Mouse (Mus musculus) spleen, postnatal 10 days (tissue): ENCODE measurements around the gene Fgfr2.

Experiments
- DNase-seq, 2 experiments: peaks; one replicate each; pipeline ENCODE4 v3.0.0; 2021 to 2022; ENCODE audit warnings: low spot score in 2 of 2

Fgfr2 gene

DNA sequence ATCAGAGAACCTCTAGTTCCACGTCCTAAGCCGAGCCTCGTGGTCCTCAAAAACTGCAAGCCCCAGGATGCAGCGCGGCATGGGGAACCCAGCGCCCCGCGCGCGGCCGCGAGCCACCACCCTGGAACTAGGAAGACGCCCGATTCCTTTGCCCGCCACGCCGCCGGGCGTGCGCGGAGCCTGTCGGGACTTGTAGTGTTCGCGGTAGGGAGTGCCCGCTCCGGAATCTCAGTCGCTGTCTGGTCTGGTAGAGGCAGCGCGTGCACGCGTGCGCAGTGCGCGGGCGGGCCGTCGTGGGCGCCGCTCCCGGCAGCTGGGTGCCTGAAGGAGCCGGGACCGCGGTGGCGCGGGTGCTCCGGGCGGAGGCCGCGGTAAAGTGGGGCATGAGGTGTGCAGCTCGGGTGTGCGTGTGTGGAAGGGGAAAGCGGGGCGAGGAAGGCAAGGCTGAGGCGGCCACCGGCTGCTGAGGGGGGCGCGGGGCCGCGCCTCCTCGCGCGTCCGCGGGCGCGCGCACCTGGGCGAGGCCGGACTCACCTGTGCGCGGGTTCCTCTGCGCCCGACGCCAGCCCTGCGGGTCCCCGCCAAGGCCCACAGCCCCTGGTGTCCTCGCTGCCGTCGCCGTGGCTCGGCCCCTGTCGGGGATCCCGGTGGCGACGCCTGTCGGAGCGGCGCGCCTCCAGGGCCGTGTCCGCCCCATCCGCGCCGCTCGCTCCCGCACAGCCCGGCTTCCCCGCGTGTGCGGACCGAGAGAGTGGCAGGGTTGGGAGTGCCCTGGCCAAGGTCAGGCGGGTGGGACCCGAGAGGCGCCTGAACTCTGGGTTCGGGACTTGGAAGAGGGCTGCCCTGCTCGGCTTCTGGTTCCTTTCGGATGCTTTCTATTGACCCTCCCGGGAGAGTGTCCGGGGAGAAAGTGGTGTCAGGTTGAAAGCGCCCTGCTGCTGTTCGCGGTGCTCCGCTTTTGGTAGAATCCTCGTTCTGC, 2257.2 kb downstream of the Fgfr2 start, which contains the start of gene Plekha1:
Plekha1 (plus strand) TSS at position 144 of the 979 bp plus-strand sequence.
- peak; percentile 62 to 89 for DNase-seq

DNA sequence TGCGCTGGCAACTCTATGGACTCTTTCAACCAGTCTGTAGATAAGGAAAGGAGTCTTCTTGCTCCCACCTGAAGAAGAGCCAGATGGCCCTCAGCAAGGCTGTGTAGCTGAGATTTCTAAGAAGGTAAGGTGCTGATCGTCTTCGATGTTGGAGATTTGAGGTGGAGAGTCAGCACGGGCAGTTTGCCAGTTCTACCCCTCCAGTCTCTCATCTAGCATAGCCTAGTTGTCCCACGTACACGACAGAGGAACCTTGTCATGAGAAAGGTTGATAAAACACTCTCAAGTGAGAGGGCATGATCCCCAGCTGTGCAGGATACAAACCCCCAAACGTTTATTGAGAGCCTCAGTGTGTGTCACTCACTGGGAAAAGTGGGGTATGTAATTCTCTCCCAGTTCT, 2258.4 kb downstream of the Fgfr2 start:
- DNase-seq, result no peak

DNA sequence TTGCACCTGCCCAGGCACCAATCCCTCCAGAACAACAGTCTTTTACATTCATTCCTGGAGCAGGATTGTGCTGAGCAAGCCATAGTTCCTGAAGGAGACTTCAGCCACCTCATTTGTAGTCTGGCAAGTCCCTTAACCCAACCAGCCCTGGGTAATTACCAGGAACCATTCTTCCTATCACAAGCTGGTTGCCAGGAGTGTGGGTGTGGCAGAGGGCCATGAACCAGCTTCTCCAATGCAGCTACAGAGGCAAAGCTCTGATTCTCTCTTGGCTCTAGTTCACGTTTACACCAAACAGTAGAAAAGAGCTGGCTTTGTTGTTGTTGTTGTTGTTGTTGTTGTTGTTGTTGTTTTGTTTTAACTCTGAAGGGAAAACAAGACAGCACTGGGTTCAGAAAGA, 2260.6 kb downstream of the Fgfr2 start:
- no peak for DNase-seq

DNA sequence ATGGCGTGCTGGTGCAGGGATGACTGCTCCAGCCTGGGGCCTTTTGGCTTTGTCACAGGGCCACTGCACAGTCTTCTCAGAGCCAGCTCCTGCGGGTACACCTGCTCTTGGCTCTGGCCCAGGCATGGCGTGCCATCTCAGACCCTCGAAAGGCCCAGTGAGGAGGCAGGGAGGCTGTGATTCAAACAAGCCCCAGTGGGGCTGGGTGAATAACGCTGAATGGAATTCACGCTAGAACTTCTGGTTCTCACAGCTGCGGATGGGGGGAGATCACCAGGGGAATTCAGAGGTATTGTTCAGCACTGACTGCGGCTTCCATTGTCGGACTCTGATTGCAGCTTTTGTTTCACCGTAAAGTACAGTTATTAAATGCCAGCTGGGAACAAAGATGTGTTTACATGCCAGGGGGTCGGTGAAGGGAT, 2262.4 kb downstream of the Fgfr2 start:
- no peak for DNase-seq

DNA sequence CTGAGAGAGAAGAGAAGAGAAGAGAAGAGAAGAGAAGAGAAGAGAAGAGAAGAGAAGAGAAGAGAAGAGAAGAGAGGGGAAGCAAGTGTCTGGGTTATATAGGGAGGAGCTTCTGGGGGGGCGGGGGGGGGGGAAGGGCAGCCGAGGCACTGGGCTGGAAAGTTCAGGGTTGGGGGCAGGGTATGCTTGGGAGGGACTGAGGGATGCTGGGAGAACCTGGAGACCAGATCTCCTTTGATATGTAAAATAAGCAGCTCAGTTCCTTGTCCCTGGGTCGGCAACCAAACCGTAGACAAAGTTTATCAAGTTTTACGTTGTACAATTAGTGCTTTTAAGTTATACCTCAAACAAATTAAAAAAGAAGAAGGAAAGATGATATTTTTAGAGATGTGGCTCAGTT, 2263.2 kb downstream of the Fgfr2 start:
- DNase-seq, result no peak

DNA sequence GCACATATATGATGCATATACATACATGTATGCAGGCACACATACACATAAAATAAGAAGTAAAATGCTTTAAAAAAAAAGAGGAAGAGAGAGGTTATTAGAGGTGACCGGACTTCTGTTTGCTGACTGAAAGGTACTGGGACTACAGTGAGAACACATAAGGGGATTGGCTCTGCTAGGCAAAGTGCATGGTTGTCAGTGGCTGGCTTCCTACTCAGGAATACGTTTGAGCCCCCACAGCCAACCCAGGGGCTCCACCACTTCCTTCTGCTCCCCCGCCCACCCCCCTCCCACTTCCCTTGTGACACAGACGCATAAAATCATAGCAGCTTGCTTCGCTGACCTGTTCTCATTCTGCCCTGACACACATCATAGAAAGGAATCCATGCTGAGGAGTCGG, 2265.2 kb downstream of the Fgfr2 start:
- DNase-seq, result no peak

DNA sequence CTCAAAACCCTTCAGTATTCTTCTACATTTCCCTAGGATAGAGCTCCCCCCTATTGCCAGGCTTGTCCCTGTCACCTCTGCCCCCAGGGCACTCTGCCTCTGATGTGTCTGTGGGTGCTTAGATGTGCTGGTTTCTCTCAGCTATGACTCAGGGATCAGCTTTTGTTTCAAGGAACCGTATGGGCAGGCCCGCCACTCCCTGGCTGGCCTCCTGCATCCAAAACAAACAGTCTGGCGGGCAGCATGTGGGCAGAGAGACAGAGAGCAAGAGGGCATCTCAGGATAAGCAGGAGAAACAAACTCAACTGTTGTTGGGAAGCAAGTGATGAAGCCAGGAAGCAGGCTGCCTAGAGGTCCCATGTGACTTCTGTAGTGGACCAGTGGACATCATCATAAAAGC, 2267.5 kb downstream of the Fgfr2 start:
- DNase-seq, result no peak

DNA sequence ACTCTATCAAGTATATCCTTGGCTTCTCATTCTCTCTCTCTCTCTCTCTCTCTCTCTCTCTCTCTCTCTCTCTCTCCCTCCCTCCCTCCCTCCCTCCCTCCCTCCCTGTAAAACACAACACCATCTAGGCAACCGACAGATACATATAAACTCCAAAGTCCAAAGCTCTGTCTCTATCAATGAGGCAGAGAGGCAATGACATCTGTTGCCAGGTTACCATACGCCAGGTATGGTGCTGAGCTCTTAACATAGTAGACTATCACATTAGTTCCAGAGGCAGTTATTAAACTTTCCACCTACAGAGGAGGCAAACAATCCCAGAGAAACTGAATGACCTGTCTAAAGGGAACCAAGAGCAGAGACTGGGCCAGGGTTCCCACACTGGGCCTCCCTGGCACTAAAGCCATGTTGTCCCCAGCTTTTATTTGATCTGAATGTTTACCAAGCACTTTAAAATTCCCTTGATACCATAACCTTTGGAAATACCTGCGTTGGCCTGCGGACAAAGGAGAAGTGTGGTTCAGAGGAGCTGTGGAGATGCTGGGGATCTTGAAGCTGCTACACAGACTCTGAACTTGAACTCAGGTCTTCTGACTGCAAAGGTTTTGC, 2268.4 kb downstream of the Fgfr2 start:
- DNase-seq, result no peak

DNA sequence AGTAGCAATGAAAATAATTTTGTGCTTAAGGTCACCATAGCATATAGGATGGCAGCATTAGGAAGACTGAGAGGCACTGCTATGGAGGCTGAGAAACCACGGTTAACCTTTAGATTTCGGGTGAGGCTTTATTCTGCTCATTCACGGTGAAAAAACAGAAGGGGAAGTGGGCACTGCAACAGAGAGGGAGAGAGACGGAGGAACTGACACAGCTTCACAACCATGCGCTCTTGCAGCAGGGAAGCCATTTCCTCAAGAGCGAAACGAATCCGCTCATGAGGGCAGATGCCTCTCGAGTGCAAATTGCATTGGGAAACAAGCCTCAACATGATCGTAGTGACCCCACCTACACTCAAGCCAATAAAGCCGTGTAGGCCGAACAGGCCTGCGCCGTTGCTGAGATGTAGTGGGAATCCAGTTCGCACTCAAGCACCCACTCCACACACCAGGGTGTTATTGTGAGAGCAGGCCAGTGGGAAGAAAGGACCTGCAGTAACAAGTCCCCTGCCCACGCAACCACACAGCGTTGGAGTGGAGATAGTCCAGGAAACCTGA, 2275.9 kb downstream of the Fgfr2 start:
- DNase-seq, result peak in 1 of 2 experiments; percentile 31

DNA sequence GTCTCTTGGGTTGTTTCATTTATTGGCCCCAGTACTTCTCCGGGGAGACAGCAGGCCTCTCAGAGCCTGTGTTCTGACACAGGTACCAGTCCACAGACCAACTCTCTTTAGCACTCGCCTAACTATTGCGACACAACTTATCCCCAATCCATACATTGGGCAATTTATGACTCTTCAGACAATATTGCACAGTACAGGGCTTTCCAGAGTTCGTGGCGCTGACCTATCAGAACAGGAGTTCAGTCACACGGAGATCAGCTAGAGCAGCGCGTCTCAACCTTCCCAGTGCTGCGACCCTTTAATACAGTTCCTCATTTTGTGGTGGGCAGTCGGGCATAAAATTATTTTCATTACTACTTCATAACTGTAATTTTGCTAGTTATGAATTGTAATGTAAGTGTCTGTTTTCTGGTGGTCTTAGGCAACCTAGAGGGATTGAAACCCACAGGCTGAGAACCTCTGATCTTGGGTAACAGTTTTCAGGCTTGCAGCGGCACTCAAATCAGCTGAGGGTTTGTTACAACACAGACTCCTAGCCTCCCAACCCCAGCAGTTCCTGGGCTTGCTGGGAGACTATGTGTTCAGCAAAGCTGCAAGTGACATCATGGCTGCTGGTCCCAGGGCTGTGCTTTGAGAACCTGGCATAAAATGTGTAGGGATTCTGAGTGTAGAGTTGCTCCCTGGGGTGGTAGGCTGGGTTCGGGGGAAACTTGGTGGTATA, 2283.6 kb downstream of the Fgfr2 start:
- DNase-seq, result no peak

DNA sequence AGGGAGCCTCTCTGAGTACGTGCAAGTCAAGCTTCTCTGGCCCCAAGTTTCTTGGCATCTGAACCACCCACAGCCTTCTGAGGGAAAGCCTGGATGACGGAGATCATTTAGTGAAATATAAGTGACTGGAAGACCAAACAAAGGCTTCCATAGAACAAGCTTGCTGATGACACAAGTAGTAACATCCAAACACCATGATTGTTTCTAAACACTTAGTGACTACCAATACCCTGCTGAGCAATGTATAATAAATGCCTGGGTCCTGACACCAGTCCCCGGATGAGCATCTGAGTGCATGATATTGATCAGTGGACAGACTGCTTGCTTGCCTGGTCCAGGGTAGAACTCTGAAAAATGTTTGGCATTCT, 2284.5 kb downstream of the Fgfr2 start:
- DNase-seq, result no peak

DNA sequence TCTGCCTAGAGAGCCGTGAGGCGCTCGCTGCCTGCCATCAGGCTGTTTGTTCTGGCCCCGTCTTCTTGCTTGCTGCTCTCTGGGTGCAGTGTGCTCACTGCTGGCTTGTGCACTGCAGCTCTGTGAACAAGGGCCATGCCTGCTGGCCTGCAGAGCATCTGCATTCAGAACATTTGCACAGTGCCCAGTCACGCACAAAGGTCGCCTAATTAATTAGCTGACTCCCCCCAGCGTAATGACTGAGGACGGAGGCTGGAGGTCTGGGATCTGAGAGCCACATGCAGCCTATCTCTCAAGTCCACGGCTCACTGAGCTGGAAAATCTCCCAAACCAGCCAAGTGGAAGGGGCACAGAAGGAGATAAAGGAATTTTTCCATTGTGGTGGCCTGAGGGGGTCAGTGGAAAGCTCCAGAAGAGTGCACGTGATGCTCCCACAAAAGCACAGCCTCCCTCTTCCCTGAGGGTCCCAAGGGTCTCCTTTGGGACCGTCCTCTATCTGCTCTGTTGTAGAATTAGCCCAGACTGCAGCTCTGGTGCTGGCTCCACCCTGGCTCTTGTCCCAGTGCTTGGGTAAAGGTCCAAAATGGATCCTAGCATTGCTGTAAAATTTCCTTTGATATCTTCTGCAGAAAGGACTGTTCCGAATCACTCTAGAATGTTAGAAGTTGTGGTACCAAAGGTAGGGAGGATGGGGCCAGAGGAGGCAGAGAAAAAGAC, 2285.1 kb downstream of the Fgfr2 start:
- no peak for DNase-seq

DNA sequence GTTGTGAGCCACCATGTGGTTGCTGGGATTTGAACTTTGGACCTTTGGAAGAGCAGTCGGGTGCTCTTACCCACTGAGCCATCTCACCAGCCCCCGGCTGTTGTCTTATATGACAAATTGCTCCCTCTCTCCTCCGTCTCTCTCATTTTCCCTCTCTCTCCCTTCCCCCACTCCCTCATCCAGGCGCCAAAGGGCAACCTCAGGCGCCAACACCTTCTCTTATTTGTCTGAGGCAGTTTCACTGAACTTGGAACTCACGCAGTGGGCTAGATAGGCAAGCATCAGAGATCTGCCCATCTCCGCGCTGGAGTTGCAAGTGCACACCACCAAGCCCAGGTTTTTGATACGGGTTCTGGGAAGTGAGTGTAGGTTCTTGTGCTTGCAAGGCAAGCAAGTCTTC, 2287.1 kb downstream of the Fgfr2 start:
- no peak for DNase-seq

DNA sequence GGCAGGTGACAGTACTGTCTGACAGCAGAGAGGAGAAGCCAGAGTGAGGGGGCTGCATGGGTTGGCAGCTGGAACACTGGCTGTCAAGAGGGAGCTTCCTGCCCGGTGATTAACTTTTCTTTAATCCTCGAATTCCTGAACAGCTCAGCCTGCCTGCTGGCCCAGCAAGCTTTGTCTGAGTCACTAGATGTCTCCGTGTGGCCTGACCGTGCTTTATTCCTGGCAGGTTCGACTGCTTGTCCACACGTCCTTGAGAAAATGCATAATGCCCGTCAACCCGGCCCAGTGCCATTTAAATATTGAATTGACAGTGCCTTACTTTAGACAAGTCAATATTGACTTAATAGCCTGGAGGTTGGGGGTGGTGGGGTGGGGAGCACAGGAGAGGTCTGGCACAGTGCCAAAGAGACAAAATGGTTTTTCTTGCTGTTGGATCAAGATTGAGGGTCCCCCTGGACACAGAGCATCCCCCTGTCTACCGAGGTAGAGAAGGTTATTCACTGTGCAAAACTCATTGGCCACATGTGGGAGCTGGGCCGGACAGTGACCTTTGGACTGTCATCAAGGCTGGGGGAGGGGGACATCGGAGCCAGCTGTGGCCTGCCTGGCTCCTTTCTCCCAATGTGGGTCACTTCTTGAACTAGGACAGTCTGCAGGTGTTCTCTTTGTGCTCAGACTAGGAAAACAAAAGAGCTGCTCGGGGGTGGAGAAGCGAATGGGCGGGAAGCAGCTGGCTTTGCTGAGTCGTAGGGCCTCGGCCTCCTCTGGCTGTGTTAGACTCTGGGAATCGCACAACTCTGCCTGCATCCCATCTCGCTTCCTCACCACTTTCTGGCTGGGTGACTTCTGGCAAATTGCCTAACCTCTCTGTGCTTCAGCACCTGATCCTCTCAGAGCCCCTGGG, 2287.9 kb downstream of the Fgfr2 start:
- no peak for DNase-seq

DNA sequence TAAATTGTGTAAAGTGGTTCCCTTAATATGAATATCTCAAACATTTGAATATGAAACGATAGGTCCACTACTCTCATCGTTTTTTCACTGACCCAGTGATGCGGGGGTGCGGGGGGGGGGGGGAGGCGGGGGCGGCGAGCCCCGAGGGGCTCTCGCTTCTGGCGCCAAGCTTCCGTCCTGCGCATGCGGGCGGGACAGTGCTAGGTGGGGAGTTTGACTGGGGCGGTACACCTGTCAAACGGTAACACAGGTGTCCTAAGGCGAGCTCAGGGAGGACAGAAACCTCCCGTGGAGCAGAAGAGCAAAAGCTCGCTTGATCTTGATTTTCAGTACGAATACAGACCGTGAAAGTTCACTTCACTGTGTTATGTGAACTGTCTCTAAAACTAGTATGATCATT, 2288.9 kb downstream of the Fgfr2 start:
- peak in 1 of 2 experiments; percentile 55 for DNase-seq

DNA sequence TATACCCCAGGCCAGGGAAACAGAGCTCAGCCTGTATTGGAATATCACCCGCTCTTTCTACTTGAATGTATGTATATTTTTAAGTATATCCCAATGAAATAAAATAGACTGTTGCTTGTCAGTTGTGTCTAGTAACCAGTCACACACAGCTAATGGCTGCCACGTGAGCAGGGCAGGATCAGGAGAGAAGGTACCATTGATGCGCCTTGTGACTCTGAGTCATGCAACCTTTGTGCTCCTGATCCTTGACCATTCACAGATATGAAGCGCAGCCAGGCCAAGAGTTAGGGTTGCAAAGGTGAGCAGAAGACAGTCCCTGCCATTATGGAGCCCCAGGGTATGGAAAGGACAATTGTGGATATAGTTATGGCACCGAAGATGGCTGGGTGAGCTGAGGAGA, 2291.6 kb downstream of the Fgfr2 start:
- no peak for DNase-seq

DNA sequence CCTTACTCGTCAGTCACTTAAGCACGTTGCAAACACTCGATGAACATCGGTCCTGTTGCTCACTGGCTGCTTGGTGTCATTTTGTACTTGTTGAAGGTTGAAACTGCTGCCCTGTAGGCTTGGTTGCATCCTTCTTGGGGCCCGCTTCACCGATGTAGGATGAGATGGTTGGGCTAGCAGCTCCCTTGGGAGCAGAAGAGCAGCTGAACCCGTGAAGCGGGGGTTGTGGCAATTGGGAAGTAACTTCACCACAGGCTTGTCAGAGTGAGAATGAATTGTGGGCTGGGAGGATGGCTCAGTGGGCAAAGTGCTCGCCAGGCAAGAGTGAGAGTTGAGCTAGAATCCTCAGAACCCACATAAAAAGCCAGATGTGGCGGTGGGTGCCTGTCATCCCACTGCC, 2294.7 kb downstream of the Fgfr2 start:
- DNase-seq, result peak in 1 of 2 experiments; percentile 17

DNA sequence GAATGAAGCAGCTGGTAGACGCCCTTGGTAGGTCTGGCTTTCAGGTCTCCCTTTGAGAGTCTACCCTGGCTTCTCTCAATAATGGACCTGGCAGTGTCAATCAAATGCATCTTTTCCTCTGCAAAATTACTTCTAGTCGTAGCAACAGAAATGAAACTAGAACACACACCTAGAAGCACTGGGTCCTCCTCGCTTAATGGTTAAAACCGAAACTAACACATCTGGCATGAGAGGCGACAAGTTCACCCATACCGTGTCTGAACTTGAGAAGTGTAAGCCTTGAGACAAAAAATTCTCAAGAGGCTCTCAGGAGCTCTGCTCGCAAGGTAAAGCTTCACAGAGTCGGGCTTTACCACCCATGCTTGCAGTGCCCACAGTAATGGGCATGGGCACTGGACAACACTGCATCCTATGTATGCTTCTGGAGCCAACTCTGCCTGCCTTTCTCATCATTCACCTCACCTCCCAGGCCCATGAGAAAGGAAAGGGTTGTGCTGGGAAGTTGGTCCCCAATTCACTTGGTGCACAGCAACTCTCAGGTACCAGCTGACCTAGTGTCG, 2295.2 kb downstream of the Fgfr2 start:
- DNase-seq, result no peak

DNA sequence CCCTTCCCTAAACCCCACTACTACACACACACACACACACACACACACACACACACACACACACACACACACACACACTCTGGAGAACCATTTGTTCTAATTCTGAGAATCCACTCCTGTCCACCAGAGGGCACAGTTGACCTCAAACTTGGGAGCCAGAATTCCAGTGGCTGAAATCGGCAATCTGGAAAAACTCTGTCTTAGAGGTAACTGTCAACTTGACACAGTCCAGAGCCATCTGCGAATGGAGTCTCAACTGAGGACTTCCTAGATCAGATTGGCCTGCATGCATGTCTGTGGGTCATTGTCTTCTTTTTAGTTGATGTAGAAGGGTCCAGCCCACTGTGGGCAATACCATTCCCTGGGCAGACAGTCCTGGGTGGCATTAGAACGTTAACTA, 2295.7 kb downstream of the Fgfr2 start:
- peak in 1 of 2 experiments; percentile 22 for DNase-seq

DNA sequence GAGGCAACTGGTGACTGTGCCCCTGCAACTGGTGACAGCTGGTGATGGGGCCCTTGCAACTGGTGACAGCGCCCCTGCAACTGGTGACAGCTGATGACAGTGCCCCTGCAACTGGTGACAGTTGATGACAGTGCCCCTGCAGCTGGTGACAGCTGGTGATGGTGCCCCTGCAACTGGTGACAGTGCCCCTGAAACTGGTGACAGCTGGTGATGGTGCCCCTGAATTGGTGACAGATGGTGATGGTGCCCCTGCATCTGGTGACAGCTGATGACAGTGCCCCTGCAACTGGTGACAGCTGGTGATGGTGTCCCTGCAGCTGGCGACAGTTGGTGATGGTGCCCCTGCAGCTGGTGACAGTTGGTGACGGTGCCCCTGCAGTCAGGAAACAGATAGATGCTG, 2296.8 kb downstream of the Fgfr2 start:
- no peak for DNase-seq
